Mouse (Mus musculus) kidney, adult 18-20 months (tissue): ENCODE results near the gene Fam45a.

ENCODE experiments used
- DNase-seq: peaks from one replicate; pipeline ENCODE4 v3.0.0; 2021

The Fam45a gene

GRCm38 (mm10) chr19:60811098-60812035 lies at the start of gene Fam45a:
Gene Fam45a (plus strand): TSS chr19:60811585.
- DNase-seq: peak; percentile 92

- no peak for DNase-seq
Observed at GRCm38 (mm10) chr19:60773366-60773765, 38.0 kb upstream of the Fam45a start.

- no peak for DNase-seq
Observed at GRCm38 (mm10) chr19:60782034-60782433, 29.4 kb upstream of the Fam45a start.

GRCm38 (mm10) chr19:60784712-60785111 lies 26.7 kb upstream of the Fam45a start:
- DNase-seq: no peak

- no peak for DNase-seq
Observed at GRCm38 (mm10) chr19:60787465-60788150, 23.8 kb upstream of the Fam45a start.

GRCm38 (mm10) chr19:60788214-60788960 lies 23.0 kb upstream of the Fam45a start:
- DNase-seq: no peak

- DNase-seq: no peak
Observed at GRCm38 (mm10) chr19:60789452-60789851, 21.9 kb upstream of the Fam45a start.

- DNase-seq: peak; percentile 69
Observed at GRCm38 (mm10) chr19:60789919-60790506, 21.4 kb upstream of the Fam45a start.

- peak; percentile 93 for DNase-seq
Observed at GRCm38 (mm10) chr19:60790551-60791161, 20.7 kb upstream of the Fam45a start, which contains the start of gene Eif3a. Gene Eif3a (minus strand): TSS chr19:60790658.

- DNase-seq: peak; percentile 9
Observed at GRCm38 (mm10) chr19:60791164-60791563, 20.2 kb upstream of the Fam45a start.

GRCm38 (mm10) chr19:60793170-60793707 lies 18.1 kb upstream of the Fam45a start:
- DNase-seq: no peak

- no peak for DNase-seq
Observed at GRCm38 (mm10) chr19:60795244-60795643, 16.1 kb upstream of the Fam45a start.

GRCm38 (mm10) chr19:60797415-60797814 lies 14.0 kb upstream of the Fam45a start:
- DNase-seq: no peak

GRCm38 (mm10) chr19:60799867-60800569 lies 11.4 kb upstream of the Fam45a start:
- DNase-seq: no peak

- DNase-seq: no peak
Observed at GRCm38 (mm10) chr19:60804903-60805302, 6.5 kb upstream of the Fam45a start.

- DNase-seq: no peak
Observed at GRCm38 (mm10) chr19:60809927-60810326, 1.5 kb upstream of the Fam45a start.

GRCm38 (mm10) chr19:60812036-60812389 lies 628 bp downstream of the Fam45a start:
- no peak for DNase-seq

GRCm38 (mm10) chr19:60813133-60813532 lies 1.7 kb downstream of the Fam45a start:
- no peak for DNase-seq

- no peak for DNase-seq
Observed at GRCm38 (mm10) chr19:60818677-60819076, 7.3 kb downstream of the Fam45a start.

- peak; percentile 72 for DNase-seq
Observed at GRCm38 (mm10) chr19:60837747-60838146, 26.4 kb downstream of the Fam45a start.

- no peak for DNase-seq
Observed at GRCm38 (mm10) chr19:60843324-60843723, 31.9 kb downstream of the Fam45a start.
